Mouse (Mus musculus) urinary bladder, adult 2 months (tissue): ENCODE measurements at regions not wholly inside any gene's neighbourhood (a gene's known extent, or its start where the extent isn't known, plus 50 kb on each side); places are given as distances from the start of the nearest gene placed in this dataset.

ENCODE experiments used
- DNase-seq: peaks from one replicate; pipeline ENCODE4 v3.0.0; 2022; ENCODE audit warnings: low spot score

GRCm38 (mm10) chr12:58901931-58902330, 109.9 kb downstream of the Sec23a start:
- DNase-seq, result no peak

GRCm38 (mm10) chr12:58875808-58876207, 136.0 kb downstream of the Sec23a start:
- DNase-seq, result no peak

GRCm38 (mm10) chr12:58872465-58872864, 139.4 kb downstream of the Sec23a start:
- DNase-seq, result no peak

GRCm38 (mm10) chr12:58856498-58856897, 155.3 kb downstream of the Sec23a start:
- DNase-seq, result no peak

- no peak for DNase-seq
Observed at GRCm38 (mm10) chr12:58851677-58852385, 160.0 kb downstream of the Sec23a start.

- no peak for DNase-seq
Observed at GRCm38 (mm10) chr12:58829656-58830055, 182.2 kb downstream of the Sec23a start.

GRCm38 (mm10) chr12:58827864-58828263, 184.0 kb downstream of the Sec23a start:
- DNase-seq, result no peak

GRCm38 (mm10) chr12:58825139-58825921, 186.5 kb downstream of the Sec23a start:
- no peak for DNase-seq

GRCm38 (mm10) chr12:58822971-58823370, 188.8 kb downstream of the Sec23a start:
- no peak for DNase-seq

GRCm38 (mm10) chr12:58804068-58804467, 207.7 kb downstream of the Sec23a start:
- no peak for DNase-seq

GRCm38 (mm10) chr12:58802410-58802809, 209.4 kb downstream of the Sec23a start:
- DNase-seq, result peak; percentile 32
